Mouse (Mus musculus) spleen, adult 2 months (tissue): ENCODE results near the gene Atxn7l3. TPM values are rescaled to one million over a fixed set of nuclear protein-coding genes. Genes with fewer than 3 reads are reported as not detected.

Source experiments
- DNase-seq, 2 experiments: peaks; one replicate each; pipeline versions ENCODE4 v3.0.0 to v3.0.0-alpha.2; 2012 to 2021; ENCODE audit warnings: low spot score in 2 of 2, low read depth in 1 of 2
- H3K27ac ChIP-seq: fragments of 200-500 bp; 2 replicates; pipeline ENCODE4 v1.5.1; 2012; ENCODE audit warnings: low read length, inconsistent platforms; ENCODE audit not compliant: insufficient read depth
- H3K27me3 ChIP-seq: fragments of 200-500 bp; 2 replicates; pipeline ENCODE4 v1.6.1; 2012; ENCODE audit warnings: mild to moderate bottlenecking, moderate library complexity, low read length, inconsistent platforms; ENCODE audit not compliant: control insufficient read depth, insufficient read depth
- H3K36me3 ChIP-seq: fragments of 200-500 bp; 2 replicates; pipeline ENCODE4 v1.6.1; 2012; ENCODE audit warnings: mild to moderate bottlenecking, low read length, inconsistent platforms; ENCODE audit not compliant: control insufficient read depth, insufficient read depth
- H3K4me1 ChIP-seq: fragments of 200-500 bp; 2 replicates; pipeline ENCODE4 v1.6.1; 2011; ENCODE audit warnings: inconsistent platforms; ENCODE audit not compliant: control insufficient read depth, insufficient read depth, insufficient read length
- H3K4me3 ChIP-seq: fragments of 200-500 bp; 2 replicates; pipeline ENCODE4 v1.5.1; 2011; ENCODE audit warnings: mild to moderate bottlenecking, inconsistent platforms; ENCODE audit not compliant: insufficient read depth, insufficient read length; ENCODE audit errors: extremely low read depth
- CTCF ChIP-seq: fragments of 200-500 bp; IDR thresholded peaks from 2 replicates; pipeline ENCODE4 v1.5.1; 2011; ENCODE audit warnings: mild to moderate bottlenecking, inconsistent platforms; ENCODE audit not compliant: insufficient read depth, insufficient read length, insufficient replicate concordance; ENCODE audit errors: extremely low read depth
- POLR2A ChIP-seq: fragments of 200-500 bp; IDR thresholded peaks from 2 replicates; pipeline ENCODE4 v1.6.1; 2011; ENCODE audit warnings: low read depth, low read length, inconsistent platforms
- WGBS: fragments of 180-500 bp; shearing (Covaris S2); methylation state at CpG from one replicate; pipeline ENCODE4 v1.1.7; 2018; 5-methylcytosine and 5-hydroxymethylcytosine counted together
- polyA plus RNA-seq: library from polyadenylated mRNA; depleted of rRNA; stranded (reverse); fragments of >200 nt; gene quantifications from 2 replicates; pipeline ENCODE4 v1.2.3, GENCODE M21; 2012

Atxn7l3 gene
- polyA plus RNA-seq, 1 experiment: 39.8 TPM

GRCm38 (mm10) chr11:102297577-102298556 lies 1.4 kb upstream of the Atxn7l3 start:
- Histone ChIP-seq H3K27ac (peak overlapping the region; percentile 94), H3K4me3 (peak overlapping the region; percentile 81), H3K4me1 (peaks cover 4% of the 10 kb centered on the region; the same call in 1 of the 2 replicates), H3K36me3 (peaks cover 1% of the 10 kb centered on the region; the same call in 1 of the 2 replicates), H3K27me3 (no peaks in the 10 kb centered on the region)
- WGBS: 19% methylated on average over 27 of the region's 27 CpGs
- no peak for DNase-seq
- TF ChIP-seq POLR2A: no peak
- TF ChIP-seq CTCF: no peak

- under 1% methylated on average over 43 of the region's 73 CpGs for WGBS
- no peak for TF ChIP-seq CTCF
- TF ChIP-seq POLR2A: no peak; the same call in 1 of the 2 replicates
- DNase-seq: peak in 1 of 2 experiments; percentile 48
- peak overlapping the region; percentile 69 for H3K4me3 ChIP-seq
- peaks cover 20% of the 10 kb centered on the region for H3K36me3 ChIP-seq
- no peaks in the 10 kb centered on the region for H3K27me3 ChIP-seq
- H3K27ac ChIP-seq: peak overlapping the region; percentile 96
- H3K4me1 ChIP-seq: peaks cover 4% of the 10 kb centered on the region; the same call in 1 of the 2 replicates
Observed at GRCm38 (mm10) chr11:102295598-102296471, 596 bp downstream of the Atxn7l3 start.

GRCm38 (mm10) chr11:102294887-102295597 lies 1.4 kb downstream of the Atxn7l3 start:
- Histone ChIP-seq H3K27me3 (no peaks in the 10 kb centered on the region), H3K4me3 (peak overlapping the region; percentile 69), H3K36me3 (peaks cover 23% of the 10 kb centered on the region), H3K27ac (peak overlapping the region; percentile 96), H3K4me1 (peaks cover 4% of the 10 kb centered on the region; the same call in 1 of the 2 replicates)
- DNase-seq: peak; percentile 65 to 66
- TF ChIP-seq CTCF: no peak
- TF ChIP-seq POLR2A: peak; percentile 72
- WGBS: 80% methylated on average over 12 of the region's 12 CpGs

DNA sequence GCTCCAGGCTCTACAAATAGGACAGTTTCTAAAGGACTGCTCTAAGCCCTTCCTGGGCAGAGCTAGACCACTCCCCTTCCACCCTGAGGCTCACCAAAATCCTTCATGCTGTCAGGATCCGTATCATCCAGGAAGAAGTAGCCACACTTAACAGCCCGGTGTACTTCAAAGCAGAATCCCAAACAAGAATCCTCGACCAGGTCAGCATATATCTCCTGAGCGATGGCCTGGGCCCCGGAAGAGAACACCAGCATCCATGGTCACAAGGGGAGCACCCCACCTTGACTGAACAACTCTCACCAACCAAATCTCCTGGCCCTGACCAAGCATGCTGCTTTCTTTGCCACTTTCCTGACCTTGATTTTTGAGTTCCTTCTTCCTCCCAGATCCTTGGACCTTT lies 2.0 kb downstream of the Atxn7l3 start:
- H3K27me3 ChIP-seq: no peaks in the 10 kb centered on the region
- no peak overlapping the region for H3K27ac ChIP-seq
- DNase-seq: no peak
- peaks cover 23% of the 10 kb centered on the region for H3K36me3 ChIP-seq
- no peak overlapping the region for H3K4me3 ChIP-seq
- peaks cover 4% of the 10 kb centered on the region; the same call in 1 of the 2 replicates for H3K4me1 ChIP-seq
- TF ChIP-seq POLR2A (no peak), CTCF (no peak)
- 88% methylated on average over 5 of the region's 5 CpGs for WGBS

DNA sequence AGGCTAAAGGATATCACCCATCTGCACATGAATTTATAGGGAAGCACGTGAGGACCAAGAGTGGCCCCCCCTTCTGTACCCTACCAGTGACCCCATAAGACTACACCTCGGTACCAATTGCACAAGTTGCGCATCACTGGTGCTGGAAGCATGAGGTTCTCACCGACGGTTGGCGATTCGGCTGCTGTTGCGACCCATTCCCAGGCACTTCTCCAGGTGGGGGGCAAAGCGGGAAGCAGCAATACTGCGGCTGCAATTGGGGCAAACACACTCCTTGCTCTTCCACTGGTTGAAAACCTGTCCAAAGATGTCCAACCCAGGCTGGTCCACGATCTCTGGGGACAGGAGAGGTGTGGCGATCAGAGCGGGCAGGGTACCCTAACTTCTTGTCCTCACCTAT lies 2.5 kb downstream of the Atxn7l3 start:
- DNase-seq: no peak
- H3K4me3 ChIP-seq: no peak overlapping the region
- TF ChIP-seq CTCF (no peak), POLR2A (no peak)
- H3K27ac ChIP-seq: no peak overlapping the region
- WGBS: 98% methylated on average over 13 of the region's 13 CpGs
- H3K4me1 ChIP-seq: peaks cover 4% of the 10 kb centered on the region; the same call in 1 of the 2 replicates
- H3K36me3 ChIP-seq: peaks cover 23% of the 10 kb centered on the region
- H3K27me3 ChIP-seq: no peaks in the 10 kb centered on the region

GRCm38 (mm10) chr11:102291051-102291535 lies 5.3 kb downstream of the Atxn7l3 start:
- Histone ChIP-seq H3K36me3 (peaks cover 35% of the 10 kb centered on the region), H3K4me1 (no peaks in the 10 kb centered on the region)
- WGBS: 91% methylated on average over 11 of the region's 11 CpGs

More at GRCm38 (mm10) chr11:102291051-102291535, 5.3 kb downstream of the Atxn7l3 start:
- Histone ChIP-seq H3K27ac (no peak overlapping the region), H3K27me3 (no peaks in the 10 kb centered on the region), H3K4me3 (no peak overlapping the region)
- DNase-seq: no peak
- no peak for TF ChIP-seq POLR2A
- TF ChIP-seq CTCF: no peak
